Mouse (Mus musculus): ENCODE measurements around the gene Prr15l.

Prr15l gene

GRCm38 (mm10) chr11:96924861-96925260 lies 3.0 kb upstream of the Prr15l start:
- DNase-seq: no peak

DNA sequence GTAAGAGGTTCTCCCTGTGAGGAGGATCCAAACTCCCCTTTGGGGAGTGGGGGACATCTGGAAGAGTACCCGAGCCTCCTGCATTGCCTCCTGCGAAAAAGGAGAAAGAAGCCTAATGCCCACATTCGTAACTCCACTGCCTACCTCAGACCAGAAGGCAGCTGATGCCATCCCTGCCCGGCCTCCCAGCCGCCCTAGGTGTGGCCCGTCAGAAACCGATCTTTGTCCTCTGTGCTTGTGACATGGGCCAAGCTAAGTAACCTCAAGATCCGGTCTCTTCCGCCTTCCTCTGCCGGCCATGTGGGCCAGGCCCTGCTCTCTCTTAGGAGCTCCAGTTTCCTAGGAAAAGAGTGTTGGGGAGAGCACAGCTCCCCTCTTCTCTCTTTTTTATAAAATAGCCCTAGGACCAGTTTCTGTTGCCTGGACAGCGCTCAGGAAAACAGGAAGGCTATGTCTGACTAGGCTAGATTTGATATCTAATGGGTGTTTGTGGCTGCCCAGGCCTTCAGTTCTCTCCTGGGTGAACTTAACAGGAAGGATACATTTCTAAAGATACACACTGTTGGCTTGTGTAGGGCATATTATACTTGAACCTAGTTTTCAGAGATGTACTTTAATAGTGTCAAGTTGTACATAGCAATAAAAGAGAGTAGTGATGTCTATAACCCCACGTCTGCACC lies 2.3 kb upstream of the Prr15l start:
- DNase-seq: no peak

GRCm38 (mm10) chr11:96926587-96926986 lies 1.3 kb upstream of the Prr15l start:
- no peak for DNase-seq

- no peak for DNase-seq
Observed at GRCm38 (mm10) chr11:96928691-96929090, 787 bp downstream of the Prr15l start.

DNA sequence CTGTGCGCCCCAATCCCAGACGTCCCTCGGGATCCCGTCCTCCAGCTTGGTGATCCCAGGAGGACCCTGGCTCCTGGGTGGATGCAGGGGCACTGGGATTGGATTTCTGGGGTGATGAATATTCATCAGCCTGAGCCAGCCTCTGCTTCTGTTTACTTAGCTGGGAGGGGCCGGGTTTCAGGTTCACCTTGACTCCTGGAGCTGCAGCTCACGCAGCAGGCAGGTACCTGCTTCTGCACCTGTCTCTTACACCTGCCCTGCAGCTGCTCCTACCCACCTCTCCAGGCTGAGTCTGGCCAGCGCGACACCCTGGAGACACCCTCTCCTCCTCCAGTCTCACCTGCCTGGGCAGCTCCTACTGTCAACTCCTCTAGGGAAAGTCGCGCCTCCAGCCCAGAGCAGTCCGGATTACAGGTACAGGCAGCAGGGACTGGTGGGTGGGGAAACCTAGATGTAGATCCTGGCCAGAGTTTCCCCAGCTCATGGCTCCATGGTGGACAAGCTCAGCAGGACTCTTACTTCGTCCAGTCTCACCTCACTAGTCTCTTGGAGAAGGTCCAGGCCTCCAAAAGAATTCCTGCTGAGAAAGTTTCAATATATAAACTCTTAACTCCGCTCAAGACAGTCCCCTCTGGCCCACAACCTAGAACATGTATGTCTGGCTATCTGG lies 1.3 kb downstream of the Prr15l start:
- DNase-seq: no peak

GRCm38 (mm10) chr11:96929766-96930331 lies 1.9 kb downstream of the Prr15l start:
- no peak for DNase-seq

- no peak for DNase-seq
Observed at GRCm38 (mm10) chr11:96931327-96932062, 3.6 kb downstream of the Prr15l start.

GRCm38 (mm10) chr11:96933562-96934276 lies 5.8 kb downstream of the Prr15l start:
- DNase-seq: no peak

- DNase-seq: peak; percentile 15
Observed at GRCm38 (mm10) chr11:96934921-96935356, 7.0 kb downstream of the Prr15l start.

- no peak for DNase-seq
Observed at GRCm38 (mm10) chr11:96935872-96936650, 8.2 kb downstream of the Prr15l start.

DNA sequence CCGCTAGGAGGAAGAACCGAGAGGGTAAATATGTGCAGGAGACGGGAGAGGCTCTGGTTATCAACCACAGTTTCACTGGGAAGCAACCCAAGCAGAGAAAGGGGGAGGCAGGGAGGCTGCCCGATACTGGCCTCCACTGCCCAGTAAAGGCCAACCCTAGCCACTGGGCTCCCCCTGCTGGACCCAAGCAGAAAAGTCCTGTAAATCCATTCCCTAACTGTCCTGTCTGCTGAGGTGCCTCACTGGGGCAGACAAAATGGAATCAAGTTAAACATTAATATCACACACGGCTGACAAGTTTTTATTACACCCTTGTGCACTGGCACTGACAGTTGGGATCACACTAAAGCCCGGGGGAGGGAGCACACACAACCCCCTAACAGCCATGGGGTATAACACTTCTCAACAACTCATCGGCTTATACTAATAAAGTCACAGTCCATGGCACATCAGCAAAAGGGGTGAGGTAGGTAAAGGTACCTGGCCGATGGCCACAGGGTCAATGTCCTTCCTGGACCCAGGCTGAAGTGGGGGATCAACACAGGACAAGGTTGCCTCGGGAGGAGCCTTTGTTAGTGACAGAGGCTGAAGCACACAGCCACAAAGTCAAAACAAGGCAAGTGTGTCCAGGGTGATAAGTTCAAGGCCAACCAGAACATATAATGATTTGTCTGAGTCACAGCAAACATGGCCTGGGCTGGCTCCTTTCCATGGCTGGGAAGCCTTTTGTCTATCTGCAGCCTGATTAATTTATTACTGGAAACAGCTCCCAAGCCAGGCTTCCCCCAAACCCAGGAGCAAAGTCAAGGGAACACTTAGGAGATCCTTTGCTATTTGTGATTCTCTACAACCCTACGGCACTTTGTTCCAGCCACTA lies 9.9 kb downstream of the Prr15l start:
- peak; percentile 24 for DNase-seq

DNA sequence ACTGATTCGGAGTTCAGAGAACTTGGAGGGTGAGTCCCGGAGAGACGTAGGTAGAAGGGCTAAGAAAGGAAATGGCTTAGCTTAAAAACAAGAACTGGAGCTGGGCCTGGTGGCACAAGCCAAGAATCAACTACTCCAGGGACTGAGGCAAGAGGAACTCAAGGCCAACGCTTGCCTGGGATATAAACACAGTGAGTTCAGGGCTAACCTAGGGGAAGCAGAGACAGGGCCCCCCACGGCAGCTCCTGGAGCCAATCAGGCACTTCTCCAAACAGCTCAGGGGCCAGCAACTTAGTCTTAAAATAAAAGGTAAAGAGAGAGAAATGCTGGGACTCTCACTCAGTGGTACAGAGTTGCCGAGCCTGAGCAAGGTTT lies 10.5 kb downstream of the Prr15l start:
- DNase-seq: peak; percentile 9

GRCm38 (mm10) chr11:96940578-96941465 lies 12.9 kb downstream of the Prr15l start:
- no peak for DNase-seq

DNA sequence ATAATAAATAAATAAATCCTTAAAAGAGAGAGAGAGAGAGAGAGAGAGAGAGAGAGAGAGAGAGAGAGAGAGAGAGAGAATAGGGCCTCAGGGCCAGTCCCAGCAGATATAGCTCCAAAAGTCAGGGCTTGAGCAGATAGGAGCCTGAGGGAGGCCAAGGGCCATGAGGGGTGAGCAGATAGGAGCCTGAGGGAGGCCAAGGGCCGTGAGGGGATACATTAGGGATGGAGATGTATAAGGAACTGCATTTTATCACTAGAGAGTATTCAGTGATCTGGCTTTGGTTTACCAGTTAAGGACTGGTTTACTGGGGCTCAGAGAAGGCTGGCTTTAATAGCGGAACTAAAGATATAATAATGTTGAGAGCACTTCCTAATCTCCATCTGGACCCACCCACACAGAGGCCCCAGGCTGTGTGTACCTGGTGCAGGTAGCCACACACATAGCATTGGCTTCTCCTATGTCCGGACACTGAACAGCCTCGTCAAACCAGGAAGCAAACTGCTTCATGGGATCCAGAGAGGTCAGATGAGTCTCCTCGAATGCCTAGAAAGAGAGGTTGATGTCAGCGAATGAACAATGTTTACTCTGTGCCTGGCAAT lies 14.2 kb downstream of the Prr15l start:
- no peak for DNase-seq

DNA sequence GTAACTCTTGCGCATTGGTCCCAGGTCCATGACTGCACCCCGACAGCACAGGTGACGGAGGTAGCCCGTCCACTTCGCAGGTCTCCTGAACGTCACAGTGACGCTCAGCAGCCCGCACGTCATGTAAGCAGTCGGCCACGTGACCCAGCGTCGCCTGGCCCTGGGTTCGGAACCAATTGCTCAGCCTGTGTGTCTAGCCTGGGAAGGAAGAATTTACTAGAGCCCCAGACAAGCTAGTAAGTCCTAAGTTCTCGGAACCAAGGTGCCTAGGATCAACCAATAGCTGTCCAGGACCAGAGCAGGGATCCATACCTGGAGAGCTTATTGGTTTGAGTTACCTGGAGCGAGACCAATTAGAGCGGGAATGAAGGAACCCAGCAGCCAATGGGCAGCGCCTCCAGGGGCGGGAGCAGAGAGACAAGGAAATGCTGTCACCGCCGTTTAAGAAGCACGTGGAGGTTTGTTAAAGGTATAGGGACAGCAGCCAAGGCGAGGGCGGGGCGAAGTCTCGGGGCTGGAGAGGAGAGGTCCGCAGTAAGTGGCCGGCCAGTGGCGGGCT lies 15.9 kb downstream of the Prr15l start, which contains the start of gene Pnpo:
Gene Pnpo (minus strand): TSS at position 241 of the 559 bp plus-strand sequence.
- peak; percentile 97 for DNase-seq

DNA sequence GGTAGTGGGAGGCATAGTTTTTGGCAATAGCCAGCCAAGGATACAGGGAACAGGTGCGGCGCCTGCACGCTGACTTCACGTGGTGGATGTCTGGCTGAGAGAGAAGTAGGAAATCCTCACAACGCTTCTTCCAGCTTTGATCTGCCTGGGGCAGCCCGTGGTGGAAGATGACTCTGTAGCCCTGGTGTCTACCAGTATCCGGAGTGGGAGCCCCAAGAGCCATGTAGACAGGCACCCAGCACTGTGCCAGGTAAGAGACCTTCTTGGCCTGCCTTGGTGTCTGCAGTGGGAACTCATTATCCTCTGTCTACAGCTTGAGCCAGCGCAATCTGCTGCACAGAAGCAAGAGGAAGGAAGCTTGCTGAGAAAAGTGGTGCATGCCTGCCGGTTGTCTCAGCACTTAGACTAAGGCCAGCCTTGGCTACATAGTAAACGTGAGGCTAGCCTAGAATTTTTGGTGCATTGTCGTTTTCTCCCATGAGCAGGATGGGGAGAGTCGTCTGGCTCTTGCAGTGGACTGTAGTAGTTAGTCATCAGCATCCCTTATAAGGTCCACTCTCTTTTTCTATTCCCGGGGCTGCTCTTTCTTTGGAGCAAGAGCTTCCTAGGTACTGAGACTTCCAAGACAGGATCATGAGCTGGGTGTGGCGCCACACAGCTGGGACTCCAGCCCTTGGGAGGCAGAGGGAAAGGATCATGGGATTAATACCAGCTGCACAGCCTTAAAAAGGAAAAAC lies 17.1 kb downstream of the Prr15l start:
- DNase-seq: no peak

DNA sequence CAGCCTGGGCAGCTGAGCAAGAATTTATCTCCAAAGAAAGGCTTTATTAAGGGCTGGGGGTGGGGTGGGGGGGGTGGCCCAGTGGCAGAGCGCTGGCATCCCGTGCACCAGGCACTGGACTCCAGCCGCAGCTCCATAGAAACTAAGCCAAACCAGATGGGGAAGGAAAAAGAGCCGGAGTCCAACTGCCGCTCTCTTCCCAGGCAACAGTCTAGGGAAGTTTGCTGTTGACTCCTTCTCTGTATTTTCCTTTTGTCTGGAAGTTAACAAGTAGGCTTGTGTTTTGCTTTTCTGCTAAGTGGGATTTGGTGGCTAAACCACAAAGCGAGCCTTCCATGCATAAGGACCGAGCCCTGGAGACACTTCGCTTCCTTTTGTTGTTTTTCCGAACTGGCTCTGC lies 18.6 kb downstream of the Prr15l start:
- DNase-seq: no peak

DNA sequence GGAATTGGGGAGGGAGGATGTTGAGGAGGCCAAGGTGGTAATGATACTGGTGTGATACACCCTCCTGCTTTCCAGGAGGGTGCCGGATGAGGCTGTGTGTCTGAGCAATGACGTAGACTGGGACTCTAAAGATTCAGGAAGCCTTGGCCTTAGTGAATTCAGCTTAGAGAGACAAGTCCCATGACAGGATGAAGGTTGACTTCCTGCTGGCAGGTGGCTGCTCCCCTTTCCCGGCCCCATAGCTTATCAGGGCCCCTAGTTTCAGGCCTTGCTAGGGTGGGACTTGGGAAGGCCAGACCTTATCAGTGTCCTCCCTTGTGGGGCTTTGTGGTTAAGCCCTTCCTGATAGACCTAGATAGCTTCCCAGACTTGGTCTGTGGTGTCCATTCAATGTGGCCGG lies 19.9 kb downstream of the Prr15l start:
- no peak for DNase-seq

Measured in cerebellum, adult 9-10 months (tissue).